Mouse (Mus musculus) hindbrain, embryonic 11.5 days (tissue): Measurements from ENCODE around the gene Selenbp2. TPM values are rescaled to one million over a fixed set of nuclear protein-coding genes. Genes with fewer than 3 reads are reported as not detected.
"Not testable (repeated sequence)": the region's sequence is repeated elsewhere in the genome, so short reads cannot be mapped to it uniquely, and the experiment has no call there.

ENCODE experiments used
- ATAC-seq: fragments of 200-750 bp; cut with Nextera tagmentation; 2 replicates; pipeline ENCODE4 v1.8.0; 2017; ENCODE audit warnings: mild to moderate bottlenecking, moderate TSS enrichment, moderate library complexity; ENCODE audit not compliant: low FRiP score
- DNase-seq: peaks from one replicate; pipeline ENCODE4 v3.0.0-alpha.2; 2015; ENCODE audit warnings: low spot score
- H3K27ac ChIP-seq: fragments of 300-500 bp; sonication (generic); 2 replicates; pipeline ENCODE4 v1.5.1; 2014; ENCODE audit warnings: mild to moderate bottlenecking, low read depth, low read length
- H3K27me3 ChIP-seq: fragments of 300-500 bp; sonication (generic); 2 replicates; pipeline ENCODE4 v1.6.1; 2014; ENCODE audit warnings: mild to moderate bottlenecking, low read length, moderate library complexity, mixed read lengths; ENCODE audit not compliant: control insufficient read depth, insufficient read depth
- H3K36me3 ChIP-seq: fragments of 300-500 bp; sonication (generic); 2 replicates; pipeline ENCODE4 v1.6.1; 2014; ENCODE audit warnings: mild to moderate bottlenecking, low read length, moderate library complexity, mixed read lengths; ENCODE audit not compliant: control insufficient read depth, insufficient read depth
- H3K4me1 ChIP-seq: fragments of 300-500 bp; sonication (generic); replicated peaks from 2 replicates; pipeline ENCODE4 v1.6.1; 2014; ENCODE audit warnings: low read length, mixed read lengths; ENCODE audit not compliant: control insufficient read depth, insufficient read depth
- H3K4me2 ChIP-seq: fragments of 300-500 bp; sonication (generic); replicated peaks from 2 replicates; pipeline ENCODE4 v1.6.1; 2014; ENCODE audit warnings: mild to moderate bottlenecking, low read depth, low read length
- H3K4me3 ChIP-seq: fragments of 300-500 bp; sonication (generic); 2 replicates; pipeline ENCODE4 v1.5.1; 2014; ENCODE audit warnings: low read depth, low read length
- H3K9ac ChIP-seq: fragments of 300-500 bp; sonication (generic); 2 replicates; pipeline ENCODE4 v1.6.1; 2014; ENCODE audit warnings: low read depth, low read length
- H3K9me3 ChIP-seq: fragments of 300-500 bp; sonication (generic); 2 replicates; pipeline ENCODE4 v1.6.1; 2016; ENCODE audit warnings: low read length; ENCODE audit not compliant: control insufficient read depth
- WGBS: fragments of 180-500 bp; shearing (Covaris S2); extraction: QIAGEN DNeasy Blood & Tissue Kit; methylation state at CpG from one replicate; pipeline ENCODE4 v1.1.7; 2014; 5-methylcytosine and 5-hydroxymethylcytosine counted together
- polyA plus RNA-seq: library from polyadenylated mRNA; unstranded; fragments of >200 nt; fragmentation: Nextera tagmentation; extraction: Ambion mirVana; gene quantifications from 2 replicates; pipeline ENCODE4 v1.2.1, GENCODE M21; 2014

Gene Selenbp2
- polyA plus RNA-seq, 1 experiment from 2014 or later = not detected

DNA sequence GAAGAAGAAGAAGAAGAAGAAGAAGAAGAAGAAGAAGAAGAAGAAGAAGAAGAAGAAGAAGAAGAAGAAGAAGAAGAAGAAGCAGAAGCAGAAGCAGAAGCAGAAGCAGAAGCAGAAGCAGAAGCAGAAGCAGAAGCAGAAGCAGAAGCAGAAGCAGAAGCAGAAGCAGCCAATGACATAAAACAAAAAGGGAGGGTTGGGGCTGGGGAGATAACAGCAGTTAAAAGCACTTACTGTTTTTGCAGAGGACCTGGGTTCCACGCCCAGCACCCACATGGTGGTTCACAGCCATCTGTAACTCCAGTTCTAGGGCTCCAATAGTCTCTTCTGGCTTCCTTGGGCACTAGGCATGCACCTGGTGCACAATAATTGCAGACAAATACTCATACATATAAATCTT lies 4.2 kb upstream of the Selenbp2 start:
- not testable (repeated sequence) for H3K36me3 ChIP-seq, ATAC-seq, H3K4me3 ChIP-seq, H3K9me3 ChIP-seq, H3K27me3 ChIP-seq, H3K27ac ChIP-seq, H3K4me1 ChIP-seq, H3K4me2 ChIP-seq, DNase-seq, H3K9ac ChIP-seq
- 92% methylated on average over 1 of the region's 1 CpGs for WGBS

DNA sequence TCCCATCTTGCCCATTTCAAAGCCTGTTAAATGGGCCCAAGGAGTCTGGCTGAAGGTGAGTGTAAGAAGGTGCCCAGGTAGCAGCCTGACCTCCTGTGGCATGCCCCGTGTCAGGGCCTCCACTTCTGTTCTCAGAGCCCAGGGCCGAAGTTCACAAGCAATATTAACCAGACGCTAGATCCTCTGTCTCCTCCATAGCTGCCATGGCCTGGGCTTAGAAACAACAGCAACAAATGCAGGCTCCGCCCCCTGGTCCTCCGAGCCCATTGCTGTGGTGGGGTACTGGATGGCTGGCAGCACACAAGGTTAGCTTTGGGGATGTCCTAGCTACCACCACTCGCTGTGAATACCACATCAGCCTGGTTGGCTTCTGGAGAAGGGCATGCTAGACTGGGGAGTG lies 3.2 kb upstream of the Selenbp2 start:
- not testable (repeated sequence) for H3K4me1 ChIP-seq, H3K27ac ChIP-seq, DNase-seq, ATAC-seq, H3K4me3 ChIP-seq, H3K36me3 ChIP-seq, H3K4me2 ChIP-seq, H3K27me3 ChIP-seq, H3K9ac ChIP-seq, H3K9me3 ChIP-seq
- 74% methylated on average over 6 of the region's 6 CpGs for WGBS

DNA sequence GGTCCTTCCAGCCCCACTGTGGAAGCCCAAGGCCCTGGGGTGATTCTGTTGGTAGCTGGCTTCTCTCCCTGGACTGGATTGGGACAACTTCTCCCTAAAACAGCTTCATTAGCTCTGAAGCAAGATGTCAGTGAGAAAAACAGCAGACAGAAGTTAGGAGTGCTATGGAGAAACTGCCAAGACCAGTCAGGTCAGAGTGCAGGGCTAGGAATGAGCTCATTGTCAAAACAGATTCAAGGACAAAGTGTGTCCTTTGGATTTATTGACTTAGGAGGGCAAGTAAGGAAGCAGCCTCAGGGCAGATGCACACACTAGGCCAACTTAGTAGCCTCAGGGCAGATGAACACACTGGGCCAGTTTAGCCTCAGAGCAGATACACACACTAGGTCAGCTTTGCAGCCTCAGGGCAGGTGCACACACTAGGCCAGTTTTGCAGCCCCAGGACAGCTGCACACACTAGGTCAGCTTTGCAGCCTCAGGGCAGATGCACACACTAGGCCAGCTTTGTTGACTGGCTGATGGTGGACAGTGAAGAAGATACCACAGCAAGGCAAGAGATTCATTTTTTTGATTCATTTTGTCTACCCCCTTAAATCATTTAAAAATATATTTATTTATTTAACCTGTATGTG lies 2.6 kb upstream of the Selenbp2 start:
- H3K9me3 ChIP-seq = no peaks in the 10 kb centered on the region
- DNase-seq (no peak), ATAC-seq (no peak)
- no peak overlapping the region for H3K27ac ChIP-seq
- H3K4me2 ChIP-seq = no peak overlapping the region
- no peaks in the 10 kb centered on the region for H3K4me1 ChIP-seq
- H3K36me3 ChIP-seq = no peaks in the 10 kb centered on the region
- H3K27me3 ChIP-seq = no peaks in the 10 kb centered on the region
- H3K4me3 ChIP-seq = no peak overlapping the region
- no peak overlapping the region for H3K9ac ChIP-seq

DNA sequence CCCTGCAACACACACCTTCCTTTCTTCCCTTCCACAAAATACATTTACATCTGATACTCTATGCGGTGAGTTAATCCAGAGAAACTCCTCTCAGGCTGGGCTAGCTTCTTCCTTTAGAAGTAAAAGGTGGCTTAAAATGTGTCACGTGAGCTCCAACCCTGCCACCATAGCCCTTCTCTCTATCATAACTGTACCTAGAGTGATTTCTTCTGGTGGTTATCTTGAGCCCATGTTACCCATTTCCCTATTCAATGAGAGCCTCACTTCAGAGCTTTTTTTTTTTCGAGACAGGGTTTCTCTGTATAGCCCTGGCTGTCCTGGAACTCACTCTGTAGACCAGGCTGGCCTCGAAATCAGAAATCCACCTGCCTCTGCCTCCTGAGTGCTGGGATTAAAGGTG lies 1.7 kb upstream of the Selenbp2 start:
- H3K27ac ChIP-seq, H3K4me3 ChIP-seq, H3K36me3 ChIP-seq, H3K4me1 ChIP-seq, DNase-seq, H3K9ac ChIP-seq, H3K9me3 ChIP-seq, ATAC-seq, H3K4me2 ChIP-seq, H3K27me3 ChIP-seq: not testable (repeated sequence)
- WGBS = 87% methylated on average over 4 of the region's 4 CpGs

DNA sequence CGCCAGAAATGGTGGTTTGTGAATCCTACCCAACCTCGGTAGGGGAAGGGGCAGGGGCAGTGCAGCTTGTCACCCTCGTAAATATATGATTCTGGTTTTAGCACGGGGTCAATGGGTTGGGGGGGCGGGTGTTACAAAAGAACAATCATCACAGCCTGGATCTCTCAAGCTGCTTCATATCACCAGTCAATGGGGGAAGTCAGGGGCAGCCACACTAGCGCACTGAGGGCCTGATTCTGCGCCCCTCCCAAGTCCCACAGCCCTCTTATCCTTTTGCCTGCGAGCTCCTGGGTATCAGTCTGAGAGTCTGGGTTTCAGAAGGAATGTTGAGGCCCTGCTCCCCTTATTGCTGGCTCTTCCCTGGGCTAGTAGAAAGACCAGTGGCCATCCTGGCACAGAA lies 518 bp downstream of the Selenbp2 start:
- not testable (repeated sequence) for H3K36me3 ChIP-seq, H3K4me1 ChIP-seq, H3K9ac ChIP-seq, DNase-seq, H3K9me3 ChIP-seq, H3K4me3 ChIP-seq, H3K27me3 ChIP-seq, ATAC-seq, H3K27ac ChIP-seq, H3K4me2 ChIP-seq
- WGBS = 72% methylated on average over 5 of the region's 8 CpGs

DNA sequence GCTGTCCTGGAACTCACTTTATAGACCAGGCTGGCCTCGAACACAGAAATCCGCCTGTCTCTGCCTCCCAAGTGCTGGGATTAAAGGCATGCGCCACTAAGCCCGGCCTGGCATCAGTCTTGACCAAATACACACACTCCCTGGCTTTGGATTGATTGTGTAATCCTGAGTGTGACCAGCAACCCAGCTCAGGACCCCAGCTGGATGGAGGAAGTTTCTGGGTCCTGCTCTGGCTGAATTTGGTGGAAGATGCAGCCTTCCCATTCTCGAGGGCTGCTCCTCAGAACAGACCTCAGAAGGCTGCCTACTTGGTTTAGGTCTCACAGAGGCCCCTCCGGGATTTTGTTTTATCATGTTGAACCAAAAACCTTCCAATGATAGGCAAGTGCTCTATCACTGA lies 2.2 kb downstream of the Selenbp2 start:
- H3K36me3 ChIP-seq, ATAC-seq, DNase-seq, H3K27me3 ChIP-seq, H3K27ac ChIP-seq, H3K9me3 ChIP-seq, H3K4me3 ChIP-seq, H3K4me2 ChIP-seq, H3K9ac ChIP-seq, H3K4me1 ChIP-seq: not testable (repeated sequence)
- WGBS = 88% methylated on average over 5 of the region's 6 CpGs

DNA sequence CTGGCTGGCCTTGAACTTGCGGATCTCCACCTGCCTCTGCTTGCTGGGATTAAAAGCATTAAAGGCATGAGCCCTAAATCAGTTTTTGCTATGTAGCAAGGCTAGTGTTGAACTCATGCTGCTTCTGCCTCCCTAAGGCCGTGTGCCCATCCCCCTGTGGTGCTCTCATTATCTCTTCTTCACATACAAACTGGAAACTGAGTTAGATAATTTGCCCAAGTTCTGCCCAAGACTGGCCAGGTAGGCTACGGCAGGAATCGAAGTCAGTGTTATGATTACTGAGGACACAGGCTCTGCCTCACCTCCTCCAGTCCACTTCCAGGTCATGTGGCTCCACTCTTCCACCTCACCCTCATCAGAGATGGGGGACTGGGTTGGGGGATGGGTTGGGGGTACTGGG lies 2.9 kb downstream of the Selenbp2 start:
- not testable (repeated sequence) for H3K9me3 ChIP-seq, H3K9ac ChIP-seq, H3K27ac ChIP-seq, ATAC-seq, H3K4me1 ChIP-seq, H3K36me3 ChIP-seq, H3K27me3 ChIP-seq, DNase-seq, H3K4me2 ChIP-seq, H3K4me3 ChIP-seq
- WGBS = 90% methylated on average over 4 of the region's 4 CpGs

DNA sequence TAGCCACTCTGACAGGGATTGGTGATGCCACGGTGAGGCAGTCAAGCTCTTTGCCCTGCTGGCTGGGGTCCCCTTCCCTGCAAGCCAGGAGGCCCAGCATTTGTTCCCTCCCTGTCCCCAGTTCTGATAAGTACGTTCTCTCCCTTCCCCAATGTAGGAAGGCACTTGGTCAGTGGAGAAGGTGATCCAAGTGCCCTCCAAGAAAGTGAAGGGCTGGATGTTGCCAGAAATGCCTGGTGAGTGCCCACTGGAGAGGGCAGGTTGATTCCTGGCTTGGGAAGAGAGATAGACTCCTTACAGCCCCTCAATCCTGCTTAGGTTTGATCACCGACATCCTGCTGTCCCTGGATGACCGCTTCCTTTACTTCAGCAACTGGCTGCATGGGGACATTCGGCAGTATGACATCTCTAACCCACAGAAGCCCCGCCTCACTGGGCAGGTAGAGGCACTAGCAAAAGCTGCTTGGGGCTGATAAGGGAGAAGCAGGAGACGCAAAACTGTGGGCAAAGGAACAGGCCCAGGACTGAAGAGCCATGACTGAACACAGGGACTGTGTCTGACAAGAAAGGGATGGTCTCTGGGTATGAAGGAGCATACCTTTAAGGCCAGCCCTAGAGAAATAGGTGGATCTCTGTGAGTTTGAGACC lies 8.9 kb downstream of the Selenbp2 start:
- DNase-seq, H3K4me2 ChIP-seq, H3K9me3 ChIP-seq, H3K4me1 ChIP-seq, H3K27ac ChIP-seq, H3K27me3 ChIP-seq, H3K4me3 ChIP-seq, H3K36me3 ChIP-seq, ATAC-seq, H3K9ac ChIP-seq: not testable (repeated sequence)
- WGBS = 81% methylated on average over 5 of the region's 7 CpGs

DNA sequence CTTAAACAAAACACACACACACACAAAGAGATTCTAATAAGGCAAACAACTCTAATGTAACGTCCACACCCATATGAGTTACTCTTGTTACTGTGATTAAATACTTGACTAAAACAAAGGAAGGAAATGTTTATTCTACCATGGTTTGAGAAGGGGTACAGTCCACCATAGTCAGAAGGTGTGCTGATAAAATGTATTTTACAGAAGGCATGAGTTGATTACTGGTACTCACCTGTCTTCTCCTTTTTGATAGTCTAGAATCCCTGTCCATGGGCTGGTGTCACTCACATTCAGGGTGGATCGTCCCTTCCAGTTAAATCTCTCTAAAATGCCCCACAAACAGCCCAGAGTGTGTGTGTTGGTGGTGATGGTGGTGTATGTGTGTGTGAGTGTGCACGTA lies 9.5 kb downstream of the Selenbp2 start:
- Histone ChIP-seq H3K27ac (no peak overlapping the region), H3K4me2 (no peak overlapping the region), H3K9me3 (no peaks in the 10 kb centered on the region)

More for the DNA sequence above, 9.5 kb downstream of the Selenbp2 start:
- 87% methylated on average over 3 of the region's 3 CpGs for WGBS
- no peak for ATAC-seq
- no peaks in the 10 kb centered on the region for H3K36me3 ChIP-seq
- no peaks in the 10 kb centered on the region for H3K27me3 ChIP-seq
- H3K9ac ChIP-seq = no peak overlapping the region
- H3K4me3 ChIP-seq = no peak overlapping the region
- no peaks in the 10 kb centered on the region for H3K4me1 ChIP-seq
- DNase-seq = no peak
